ENCODE assay signal across 15 mouse cellular contexts in genomic region chr13:97667313-97667712, GRCm38 (mm10).
DNase-seq lines count a peak whose midpoint lies in the region.
"Had no signal": no experiment of that assay in that cellular context is flagged by ENCODE, and none has a peak within 500 bp of the region (broad histone marks: within the 10 kb centered on the region; RNA-seq: fewer than 3 reads in every experiment).

No protein-coding gene starts in this region.

- intact Hi-C loops in left cerebral cortex, postnatal 36 days (cut with DNase I) = no loop called here

- DNase-seq in heart, adult 11 months = peak; percentile 81
- no peak for DNase-seq in heart, postnatal 4 days
- peak; percentile 44 for DNase-seq in 3T3-L1 (ENCODE audit: low read depth, low spot score)
- peak; percentile 83 for DNase-seq in brain, adult 2 months (ENCODE audit: low read depth, low spot score)
- peak; percentile 39 to 44 for DNase-seq in left cerebral cortex, postnatal 36 days (ENCODE audit: low spot score in 2 of 2)
- no peak for DNase-seq in kidney, postnatal 36 days
- DNase-seq in urinary bladder, postnatal 25 days (ENCODE audit: low spot score) = no peak
- DNase-seq: adrenal gland, postnatal 10 days; cerebellum, adult 11 months; cerebellum, postnatal 10 days; heart, postnatal 10 days; kidney, postnatal 14 days; lung, postnatal 4 days; thymus, adult 18-20 months; thymus, postnatal 4 days had no signal

Comparison
In these comparisons a context has a peak if more than half of its experiments do, and no peak if none do; other contexts are left out.
1. DNase-seq: peak in heart, adult 11 months (single experiment), 3T3-L1 (single experiment), brain, adult 2 months (single experiment) and left cerebral cortex, postnatal 36 days (2 of 2); none in heart, postnatal 4 days (single experiment), kidney, postnatal 36 days (0 of 2) and urinary bladder, postnatal 25 days (single experiment).